Mouse (Mus musculus) small intestine, adult 2 months (tissue): ENCODE results near the gene Trim40.

ENCODE experiments used
- CTCF ChIP-seq: fragments of 200-500 bp; IDR thresholded peaks from 2 replicates; pipeline ENCODE4 v1.5.1; 2012; ENCODE audit warnings: low read depth, mild to moderate bottlenecking, control low read depth, inconsistent platforms, low read length, moderate library complexity, mixed read lengths; ENCODE audit not compliant: insufficient replicate concordance, insufficient read length; ENCODE audit errors: extremely low read depth
- POLR2A ChIP-seq: fragments of 200-500 bp; IDR thresholded peaks from 2 replicates; pipeline ENCODE4 v1.6.1; 2012; ENCODE audit warnings: low read depth, mild to moderate bottlenecking, control low read depth, inconsistent platforms, low read length, moderate library complexity

DNA sequence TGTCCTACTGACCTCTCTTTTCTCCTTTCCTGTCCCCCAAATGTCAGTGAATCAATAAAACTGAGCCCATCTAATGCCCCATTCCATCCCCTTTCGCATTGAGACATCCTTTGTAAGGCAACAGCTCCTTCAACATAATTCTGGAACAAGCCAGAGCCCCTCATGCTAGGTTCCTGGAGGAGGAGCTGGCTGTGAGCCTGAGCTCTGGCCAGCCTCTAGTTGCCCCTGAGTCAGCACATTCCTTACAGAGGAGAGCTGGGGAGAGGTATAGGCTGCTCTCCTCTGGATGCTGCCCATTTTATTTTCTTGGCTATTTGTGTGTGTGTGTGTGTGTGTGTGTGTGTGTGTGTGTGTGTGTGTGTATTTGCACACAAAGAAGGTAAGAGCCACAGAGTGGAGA lies 18.3 kb upstream of the Trim40 start:
- no peak for TF ChIP-seq POLR2A
- TF ChIP-seq CTCF: no peak
